Mouse (Mus musculus) left cerebral cortex, adult 11 months (tissue): ENCODE measurements around the gene Plekha1.
A peak's percentile ranks its signal among the peaks of the same experiment; 100 is the strongest.

ENCODE experiments used
- DNase-seq: peaks from one replicate; pipeline ENCODE4 v3.0.0; 2022; ENCODE audit warnings: low spot score

The Plekha1 gene

GRCm38 (mm10) chr7:130859926-130860325 is 5.6 kb upstream of the Plekha1 start:
- no peak for DNase-seq

GRCm38 (mm10) chr7:130860721-130861142 is 4.8 kb upstream of the Plekha1 start:
- DNase-seq = peak; percentile 44

- DNase-seq = no peak
These were observed 3.1 kb upstream of the Plekha1 start for GRCm38 (mm10) chr7:130862501-130862900.

- DNase-seq = no peak
These were observed 845 bp upstream of the Plekha1 start for GRCm38 (mm10) chr7:130864711-130865110.

GRCm38 (mm10) chr7:130866640-130867039 is 1.1 kb downstream of the Plekha1 start:
- no peak for DNase-seq

GRCm38 (mm10) chr7:130867256-130867655 is 1.7 kb downstream of the Plekha1 start:
- DNase-seq = no peak

- DNase-seq = no peak
These were observed 18.6 kb downstream of the Plekha1 start for GRCm38 (mm10) chr7:130884161-130884560.

- no peak for DNase-seq
These were observed 20.7 kb downstream of the Plekha1 start for GRCm38 (mm10) chr7:130886246-130886645.

- no peak for DNase-seq
These were observed 22.4 kb downstream of the Plekha1 start for GRCm38 (mm10) chr7:130887946-130888345.

- DNase-seq = no peak
These were observed 25.3 kb downstream of the Plekha1 start for GRCm38 (mm10) chr7:130890871-130891270.

- peak; percentile 66 for DNase-seq
These were observed 27.4 kb downstream of the Plekha1 start for GRCm38 (mm10) chr7:130892973-130893372.

GRCm38 (mm10) chr7:130894931-130895617 is 29.5 kb downstream of the Plekha1 start:
- no peak for DNase-seq

GRCm38 (mm10) chr7:130895618-130895945 is 30.0 kb downstream of the Plekha1 start:
- no peak for DNase-seq

- DNase-seq = no peak
These were observed 30.5 kb downstream of the Plekha1 start for GRCm38 (mm10) chr7:130896064-130896463.

- DNase-seq = no peak
These were observed 31.6 kb downstream of the Plekha1 start for GRCm38 (mm10) chr7:130897201-130897600.

- DNase-seq = no peak
These were observed 32.8 kb downstream of the Plekha1 start for GRCm38 (mm10) chr7:130898373-130898772.

- no peak for DNase-seq
These were observed 34.8 kb downstream of the Plekha1 start for GRCm38 (mm10) chr7:130900233-130900848.

GRCm38 (mm10) chr7:130902929-130903328 is 37.4 kb downstream of the Plekha1 start:
- no peak for DNase-seq

- peak; percentile 45 for DNase-seq
These were observed 38.0 kb downstream of the Plekha1 start for GRCm38 (mm10) chr7:130903505-130904074.

GRCm38 (mm10) chr7:130904571-130905365 is 39.2 kb downstream of the Plekha1 start:
- DNase-seq = no peak

GRCm38 (mm10) chr7:130910841-130911240 is 45.3 kb downstream of the Plekha1 start:
- DNase-seq = no peak

GRCm38 (mm10) chr7:130914693-130915363 is 49.3 kb downstream of the Plekha1 start:
- peak; percentile 47 for DNase-seq
